Mouse (Mus musculus) left cerebral cortex, adult 11 months (tissue): Measurements from ENCODE around the gene Mad2l2.

ENCODE experiments used
- DNase-seq: peaks from one replicate; pipeline ENCODE4 v3.0.0; 2022; ENCODE audit warnings: low spot score

Mad2l2 gene

GRCm38 (mm10) chr4:148130133-148130532, at the start of gene Mad2l2:
Mad2l2 (plus strand) TSS chr4:148130384.
- no peak for DNase-seq

GRCm38 (mm10) chr4:148080597-148080973, 49.6 kb upstream of the Mad2l2 start:
- no peak for DNase-seq

GRCm38 (mm10) chr4:148081201-148081600, 49.0 kb upstream of the Mad2l2 start:
- DNase-seq = no peak

- DNase-seq = no peak
Observed at GRCm38 (mm10) chr4:148082257-148083044, 47.7 kb upstream of the Mad2l2 start.

GRCm38 (mm10) chr4:148083176-148083899, 46.8 kb upstream of the Mad2l2 start:
- no peak for DNase-seq

- no peak for DNase-seq
Observed at GRCm38 (mm10) chr4:148084261-148084714, 45.9 kb upstream of the Mad2l2 start.

GRCm38 (mm10) chr4:148085131-148085906, 44.9 kb upstream of the Mad2l2 start:
- DNase-seq = no peak

- DNase-seq = no peak
Observed at GRCm38 (mm10) chr4:148085907-148086305, 44.3 kb upstream of the Mad2l2 start.

GRCm38 (mm10) chr4:148087091-148087906, 42.9 kb upstream of the Mad2l2 start:
- DNase-seq = no peak

- peak; percentile 87 for DNase-seq
Observed at GRCm38 (mm10) chr4:148087907-148088527, 42.2 kb upstream of the Mad2l2 start, which contains the start of gene Agtrap. Agtrap (minus strand) TSS chr4:148088031.

- DNase-seq = no peak
Observed at GRCm38 (mm10) chr4:148089166-148089565, 41.0 kb upstream of the Mad2l2 start.

GRCm38 (mm10) chr4:148091181-148091580, 39.0 kb upstream of the Mad2l2 start:
- DNase-seq = no peak

GRCm38 (mm10) chr4:148092551-148093271, 37.5 kb upstream of the Mad2l2 start:
- DNase-seq = no peak

- DNase-seq = no peak
Observed at GRCm38 (mm10) chr4:148094161-148094560, 36.0 kb upstream of the Mad2l2 start.

- DNase-seq = no peak
Observed at GRCm38 (mm10) chr4:148095081-148095480, 35.1 kb upstream of the Mad2l2 start.

- no peak for DNase-seq
Observed at GRCm38 (mm10) chr4:148097936-148098335, 32.2 kb upstream of the Mad2l2 start.

- DNase-seq = no peak
Observed at GRCm38 (mm10) chr4:148098666-148099065, 31.5 kb upstream of the Mad2l2 start.

- DNase-seq = no peak
Observed at GRCm38 (mm10) chr4:148101801-148102527, 28.2 kb upstream of the Mad2l2 start.

- no peak for DNase-seq
Observed at GRCm38 (mm10) chr4:148104146-148104545, 26.0 kb upstream of the Mad2l2 start.
